Mouse (Mus musculus) heart, adult 2 months (tissue): ENCODE measurements around the gene Fgfr2.
A peak's percentile ranks its signal among the peaks of the same experiment; 100 is the strongest.

Source experiments
- CTCF ChIP-seq: fragments of 200-600 bp; IDR thresholded peaks from 2 replicates; pipeline ENCODE4 v1.8.1; 2022; ENCODE audit warnings: antibody characterized with exemption, mild to moderate bottlenecking, moderate library complexity
- EP300 ChIP-seq: fragments of 200-500 bp; IDR thresholded peaks from 2 replicates; pipeline ENCODE4 v1.6.1; 2011; ENCODE audit warnings: low read depth, low read length, control low read depth; ENCODE audit not compliant: insufficient read depth
- POLR2A ChIP-seq: fragments of 200-500 bp; IDR thresholded peaks from 2 replicates; pipeline ENCODE4 v1.6.1; 2011; ENCODE audit warnings: mild to moderate bottlenecking, low read depth, low read length, control low read depth; ENCODE audit not compliant: insufficient read depth

DNA sequence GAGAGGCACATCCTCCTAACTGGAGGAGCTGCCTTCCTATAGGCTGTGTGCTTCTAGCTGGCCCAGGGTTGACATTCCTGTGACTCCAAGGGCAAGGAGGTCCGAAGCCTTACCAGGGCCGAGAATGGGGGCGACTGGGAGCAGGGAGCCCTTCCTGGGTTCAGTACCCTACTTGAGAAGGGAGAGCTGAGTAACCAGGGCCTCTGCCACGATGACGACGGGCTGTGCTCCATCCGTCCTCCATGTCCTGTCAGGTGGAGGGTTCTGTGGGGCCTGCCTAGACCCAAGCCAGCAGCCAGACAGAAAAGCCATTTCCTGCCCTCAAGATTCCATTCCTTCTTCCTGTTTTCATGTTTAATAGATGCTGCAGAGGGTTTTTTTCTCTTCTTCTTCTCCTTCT is 463.5 kb downstream of the Fgfr2 start:
- TF ChIP-seq POLR2A: no peak
- TF ChIP-seq CTCF: no peak
- TF ChIP-seq EP300: 0 out of 2 replicates have a peak, but pooled peaks have one; percentile 27
